Mouse (Mus musculus): Measurements from ENCODE around the gene Auts2. TPM values are rescaled to one million over a fixed set of nuclear protein-coding genes. Genes with fewer than 3 reads are reported as not detected.

Auts2 gene
- polyA plus RNA-seq, 1 experiment from 2014 or later = 76.2 TPM

GRCm38 (mm10) chr5:132324246-132324883, 218.8 kb downstream of the Auts2 start:
- ATAC-seq (ENCODE audit: low FRiP score, low read depth) = no peak
- no peak overlapping the region for H3K27ac ChIP-seq (replicated peaks)
- 22% methylated on average over 6 of the region's 6 CpGs for WGBS
- H3K4me2 ChIP-seq = no peak overlapping the region
- H3K4me3 ChIP-seq = no peak overlapping the region
- H3K9me3 ChIP-seq = no peaks in the 10 kb centered on the region
- H3K36me3 ChIP-seq = no peaks in the 10 kb centered on the region
- peaks cover 28% of the 10 kb centered on the region for H3K4me1 ChIP-seq (replicated peaks)
- no peak overlapping the region for H3K9ac ChIP-seq
- H3K27me3 ChIP-seq = no peaks in the 10 kb centered on the region

GRCm38 (mm10) chr5:132323608-132324007, 219.5 kb downstream of the Auts2 start:
- 50% methylated on average over 4 of the region's 4 CpGs for WGBS
- H3K27ac ChIP-seq (replicated peaks) = no peak overlapping the region
- H3K9me3 ChIP-seq = no peaks in the 10 kb centered on the region
- no peaks in the 10 kb centered on the region for H3K36me3 ChIP-seq
- no peak overlapping the region for H3K9ac ChIP-seq
- ATAC-seq (ENCODE audit: low FRiP score, low read depth) = no peak
- no peak overlapping the region for H3K4me2 ChIP-seq
- peaks cover 31% of the 10 kb centered on the region for H3K4me1 ChIP-seq (replicated peaks)
- no peaks in the 10 kb centered on the region for H3K27me3 ChIP-seq
- no peak overlapping the region for H3K4me3 ChIP-seq

GRCm38 (mm10) chr5:132322971-132323370, 220.2 kb downstream of the Auts2 start:
- no peak overlapping the region for H3K27ac ChIP-seq (replicated peaks)
- 57% methylated on average over 4 of the region's 4 CpGs for WGBS

GRCm38 (mm10) chr5:132318026-132318765, 224.9 kb downstream of the Auts2 start:
- H3K9me3 ChIP-seq = no peaks in the 10 kb centered on the region
- no peak overlapping the region for H3K9ac ChIP-seq
- no peaks in the 10 kb centered on the region for H3K27me3 ChIP-seq
- no peak for ATAC-seq (ENCODE audit: low FRiP score, low read depth)
- H3K27ac ChIP-seq (replicated peaks) = no peak overlapping the region
- no peak overlapping the region for H3K4me2 ChIP-seq
- H3K36me3 ChIP-seq = no peaks in the 10 kb centered on the region
- 79% methylated on average over 9 of the region's 9 CpGs for WGBS
- peaks cover 35% of the 10 kb centered on the region for H3K4me1 ChIP-seq (replicated peaks)
- no peak overlapping the region for H3K4me3 ChIP-seq

More at GRCm38 (mm10) chr5:132322971-132323370, 220.2 kb downstream of the Auts2 start:
- no peak overlapping the region for H3K9ac ChIP-seq
- H3K27me3 ChIP-seq = no peaks in the 10 kb centered on the region
- H3K36me3 ChIP-seq = no peaks in the 10 kb centered on the region
- no peak overlapping the region for H3K4me2 ChIP-seq
- ATAC-seq (ENCODE audit: low FRiP score, low read depth) = no peak
- no peaks in the 10 kb centered on the region for H3K9me3 ChIP-seq
- no peak overlapping the region for H3K4me3 ChIP-seq
- H3K4me1 ChIP-seq (replicated peaks) = peaks cover 36% of the 10 kb centered on the region

- Histone ChIP-seq H3K9me3 (no peaks in the 10 kb centered on the region), H3K27me3 (no peaks in the 10 kb centered on the region), H3K27ac (replicated peaks) (no peak overlapping the region), H3K4me1 (replicated peaks) (peaks cover 28% of the 10 kb centered on the region), H3K4me2 (no peak overlapping the region), H3K9ac (no peak overlapping the region), H3K4me3 (no peak overlapping the region), H3K36me3 (no peaks in the 10 kb centered on the region)
- no peak for ATAC-seq (ENCODE audit: low FRiP score, low read depth)
- 45% methylated on average over 6 of the region's 6 CpGs for WGBS
Measured at GRCm38 (mm10) chr5:132316897-132317296, 226.2 kb downstream of the Auts2 start.

GRCm38 (mm10) chr5:132314300-132314699, 228.8 kb downstream of the Auts2 start:
- peak overlapping the region; percentile 28; the same call in 1 of the 2 replicates for H3K27ac ChIP-seq (replicated peaks)
- H3K4me2 ChIP-seq = no peak overlapping the region
- no peaks in the 10 kb centered on the region for H3K36me3 ChIP-seq
- H3K27me3 ChIP-seq = no peaks in the 10 kb centered on the region
- peak; percentile 59; the same call in 1 of the 2 replicates for ATAC-seq (ENCODE audit: low FRiP score, low read depth)
- H3K9ac ChIP-seq = no peak overlapping the region
- peaks cover 28% of the 10 kb centered on the region for H3K4me1 ChIP-seq (replicated peaks)
- 21% methylated on average over 5 of the region's 5 CpGs for WGBS
- H3K4me3 ChIP-seq = no peak overlapping the region
- H3K9me3 ChIP-seq = no peaks in the 10 kb centered on the region

GRCm38 (mm10) chr5:132307000-132307399, 236.1 kb downstream of the Auts2 start:
- Histone ChIP-seq H3K4me2 (no peak overlapping the region), H3K27me3 (no peaks in the 10 kb centered on the region), H3K4me1 (replicated peaks) (peaks cover 16% of the 10 kb centered on the region), H3K36me3 (no peaks in the 10 kb centered on the region), H3K27ac (replicated peaks) (no peak overlapping the region), H3K4me3 (no peak overlapping the region), H3K9ac (no peak overlapping the region), H3K9me3 (no peaks in the 10 kb centered on the region)
- 67% methylated on average over 2 of the region's 2 CpGs for WGBS
- no peak for ATAC-seq (ENCODE audit: low FRiP score, low read depth)

GRCm38 (mm10) chr5:132305354-132305934, 237.7 kb downstream of the Auts2 start:
- peak; percentile 15; the same call in 1 of the 2 replicates for ATAC-seq (ENCODE audit: low FRiP score, low read depth)
- Histone ChIP-seq H3K27me3 (no peaks in the 10 kb centered on the region), H3K9ac (no peak overlapping the region), H3K9me3 (no peaks in the 10 kb centered on the region), H3K4me3 (no peak overlapping the region), H3K4me2 (no peak overlapping the region), H3K36me3 (no peaks in the 10 kb centered on the region), H3K27ac (replicated peaks) (no peak overlapping the region), H3K4me1 (replicated peaks) (peaks cover 20% of the 10 kb centered on the region)
- 60% methylated on average over 5 of the region's 5 CpGs for WGBS

GRCm38 (mm10) chr5:132302778-132303177, 240.4 kb downstream of the Auts2 start:
- no peak overlapping the region for H3K9ac ChIP-seq
- H3K4me2 ChIP-seq = no peak overlapping the region
- H3K4me1 ChIP-seq (replicated peaks) = peaks cover 25% of the 10 kb centered on the region
- no peaks in the 10 kb centered on the region for H3K27me3 ChIP-seq
- H3K9me3 ChIP-seq = no peaks in the 10 kb centered on the region
- H3K36me3 ChIP-seq = no peaks in the 10 kb centered on the region
- no peak for ATAC-seq (ENCODE audit: low FRiP score, low read depth)
- no peak overlapping the region for H3K27ac ChIP-seq (replicated peaks)
- WGBS = 98% methylated on average over 4 of the region's 4 CpGs
- H3K4me3 ChIP-seq = no peak overlapping the region

GRCm38 (mm10) chr5:132300794-132301193, 242.3 kb downstream of the Auts2 start:
- Histone ChIP-seq H3K4me3 (no peak overlapping the region), H3K27ac (replicated peaks) (no peak overlapping the region), H3K9ac (no peak overlapping the region), H3K36me3 (no peaks in the 10 kb centered on the region), H3K27me3 (no peaks in the 10 kb centered on the region), H3K4me1 (replicated peaks) (peaks cover 24% of the 10 kb centered on the region), H3K4me2 (no peak overlapping the region), H3K9me3 (no peaks in the 10 kb centered on the region)
- no peak for ATAC-seq (ENCODE audit: low FRiP score, low read depth)
- 51% methylated on average over 4 of the region's 4 CpGs for WGBS

- Histone ChIP-seq H3K27ac (replicated peaks) (no peak overlapping the region), H3K9me3 (no peaks in the 10 kb centered on the region), H3K36me3 (no peaks in the 10 kb centered on the region), H3K9ac (no peak overlapping the region), H3K4me3 (no peak overlapping the region), H3K4me1 (replicated peaks) (peaks cover 23% of the 10 kb centered on the region), H3K4me2 (no peak overlapping the region), H3K27me3 (no peaks in the 10 kb centered on the region)
- 82% methylated on average over 4 of the region's 4 CpGs for WGBS
- ATAC-seq (ENCODE audit: low FRiP score, low read depth) = no peak
Measured at GRCm38 (mm10) chr5:132299716-132300115, 243.4 kb downstream of the Auts2 start.

- H3K36me3 ChIP-seq = no peaks in the 10 kb centered on the region
- no peak for ATAC-seq (ENCODE audit: low FRiP score, low read depth)
- peaks cover 23% of the 10 kb centered on the region for H3K4me1 ChIP-seq (replicated peaks)
Measured at GRCm38 (mm10) chr5:132298996-132299395, 244.1 kb downstream of the Auts2 start.

More at GRCm38 (mm10) chr5:132298996-132299395, 244.1 kb downstream of the Auts2 start:
- H3K9me3 ChIP-seq = no peaks in the 10 kb centered on the region
- no peak overlapping the region for H3K9ac ChIP-seq
- H3K27me3 ChIP-seq = no peaks in the 10 kb centered on the region
- H3K4me3 ChIP-seq = no peak overlapping the region
- no peak overlapping the region for H3K4me2 ChIP-seq
- no peak overlapping the region for H3K27ac ChIP-seq (replicated peaks)
